Mouse (Mus musculus) forebrain, postnatal 0 days (tissue): Measurements from ENCODE around the gene Fars2. TPM values are rescaled to one million over a fixed set of nuclear protein-coding genes. Genes with fewer than 3 reads are reported as not detected.
A peak's percentile ranks its signal among the peaks of the same experiment; 100 is the strongest.

Experiments used
- ATAC-seq: fragments of 200-750 bp; cut with Nextera tagmentation; 2 replicates; pipeline ENCODE4 v1.8.0; 2017; ENCODE audit warnings: mild to moderate bottlenecking, moderate library complexity
- DNase-seq: peaks from one replicate; pipeline ENCODE4 v3.0.0-alpha.2; 2015
- H3K27ac ChIP-seq: fragments of 300-500 bp; sonication (generic); 2 replicates; pipeline ENCODE4 v1.5.1; 2014; ENCODE audit warnings: low read depth, mild to moderate bottlenecking, antibody characterized with exemption, low read length, moderate library complexity, mixed read lengths
- H3K27me3 ChIP-seq: fragments of 300-500 bp; sonication (generic); 2 replicates; pipeline ENCODE4 v1.6.1; 2014; ENCODE audit warnings: mild to moderate bottlenecking, low read length, mixed read lengths; ENCODE audit not compliant: insufficient read depth
- H3K36me3 ChIP-seq: fragments of 300-500 bp; sonication (generic); 2 replicates; pipeline ENCODE4 v1.6.1; 2014; ENCODE audit warnings: mild to moderate bottlenecking, moderate library complexity; ENCODE audit not compliant: insufficient read depth
- H3K4me1 ChIP-seq: fragments of 300-500 bp; sonication (generic); 2 replicates; pipeline ENCODE4 v1.6.1; 2014; ENCODE audit warnings: antibody characterized with exemption; ENCODE audit not compliant: insufficient read depth
- H3K4me2 ChIP-seq: fragments of 300-500 bp; sonication (generic); 2 replicates; pipeline ENCODE4 v1.6.1; 2014; ENCODE audit warnings: low read depth, mild to moderate bottlenecking, moderate library complexity
- H3K4me3 ChIP-seq: fragments of 300-500 bp; sonication (generic); 2 replicates; pipeline ENCODE4 v1.5.1; 2014; ENCODE audit warnings: low read depth, low read length, mixed read lengths
- H3K9ac ChIP-seq: fragments of 300-500 bp; sonication (generic); 2 replicates; pipeline ENCODE4 v1.6.1; 2014; ENCODE audit warnings: mild to moderate bottlenecking
- H3K9me3 ChIP-seq: fragments of 300-500 bp; sonication (generic); 2 replicates; pipeline ENCODE4 v1.6.1; 2016; ENCODE audit warnings: low read length
- CTCF ChIP-seq: sonication (generic); IDR thresholded peaks from 2 replicates; pipeline ENCODE4 v1.5.1; 2016; ENCODE audit warnings: antibody characterized with exemption, control low read depth, low read depth
- WGBS: fragments of 180-500 bp; shearing (Covaris S2); extraction: QIAGEN DNeasy Blood & Tissue Kit; methylation state at CpG from one replicate; pipeline ENCODE4 v1.1.7; 2014; 5-methylcytosine and 5-hydroxymethylcytosine counted together
- polyA plus RNA-seq: library from polyadenylated mRNA; unstranded; fragments of >200 nt; fragmentation: Nextera tagmentation; extraction: Ambion mirVana; gene quantifications from 2 replicates; pipeline ENCODE4 v1.2.1, GENCODE M21; 2015
- total RNA-seq: library from RNA; depleted of rRNA; stranded (reverse); fragments of >200 nt; gene quantifications from 2 replicates; pipeline ENCODE4 v1.2.3, GENCODE M21; 2014

Gene Fars2
- total and polyA plus RNA-seq, 2 experiments from 2014 or later: 29.9 to 35.5 TPM

- TF ChIP-seq CTCF: no peak
- H3K4me3 ChIP-seq: no peak overlapping the region
- no peaks in the 10 kb centered on the region for H3K27me3 ChIP-seq
- no peak overlapping the region for H3K4me2 ChIP-seq
- ATAC-seq (no peak), DNase-seq (no peak)
- H3K9ac ChIP-seq: no peak overlapping the region
- H3K4me1 ChIP-seq: no peaks in the 10 kb centered on the region
- WGBS: 88% methylated on average over 4 of the region's 4 CpGs
- H3K27ac ChIP-seq: no peak overlapping the region
- H3K36me3 ChIP-seq: no peaks in the 10 kb centered on the region
- no peaks in the 10 kb centered on the region for H3K9me3 ChIP-seq
Observed at GRCm38 (mm10) chr13:36214056-36214455, 96.8 kb downstream of the Fars2 start.

GRCm38 (mm10) chr13:36216005-36216404, 98.8 kb downstream of the Fars2 start:
- Histone ChIP-seq H3K27ac (no peak overlapping the region), H3K36me3 (no peaks in the 10 kb centered on the region), H3K4me1 (no peaks in the 10 kb centered on the region), H3K4me2 (no peak overlapping the region), H3K9ac (no peak overlapping the region), H3K9me3 (no peaks in the 10 kb centered on the region), H3K4me3 (no peak overlapping the region), H3K27me3 (no peaks in the 10 kb centered on the region)
- WGBS: 87% methylated on average over 3 of the region's 3 CpGs
- TF ChIP-seq CTCF: no peak
- no peak for ATAC-seq
- no peak for DNase-seq

DNA sequence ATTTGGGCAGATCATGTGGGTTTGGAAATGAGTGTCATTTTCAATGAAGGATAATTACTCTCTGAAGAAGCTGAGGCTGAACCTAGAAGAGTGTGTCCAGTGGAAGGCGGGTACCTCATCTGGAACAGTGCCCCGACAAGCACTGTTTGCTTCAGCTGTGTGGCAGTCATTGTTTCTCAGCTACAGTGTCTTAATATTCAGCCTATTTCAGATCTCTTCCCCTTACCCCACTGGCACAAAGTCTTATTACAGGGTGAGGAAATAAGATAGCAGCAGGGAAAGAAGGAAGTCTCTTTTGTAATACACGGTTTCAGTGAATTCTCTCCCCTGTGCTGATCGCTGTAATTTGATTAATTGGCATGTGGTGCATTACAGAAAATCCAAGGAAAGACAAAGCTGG, 101.1 kb downstream of the Fars2 start:
- H3K4me3 ChIP-seq: no peak overlapping the region
- no peak overlapping the region for H3K27ac ChIP-seq
- no peaks in the 10 kb centered on the region for H3K4me1 ChIP-seq
- ATAC-seq (peak; percentile 40; the same call in 1 of the 2 replicates), DNase-seq (no peak)
- no peaks in the 10 kb centered on the region for H3K27me3 ChIP-seq
- 28% methylated on average over 4 of the region's 4 CpGs for WGBS
- H3K36me3 ChIP-seq: no peaks in the 10 kb centered on the region
- TF ChIP-seq CTCF: no peak
- no peaks in the 10 kb centered on the region for H3K9me3 ChIP-seq
- H3K9ac ChIP-seq: no peak overlapping the region
- H3K4me2 ChIP-seq: no peak overlapping the region

GRCm38 (mm10) chr13:36219506-36219905, 102.3 kb downstream of the Fars2 start:
- WGBS: 89% methylated on average over 5 of the region's 5 CpGs
- no peak overlapping the region for H3K4me3 ChIP-seq

DNA sequence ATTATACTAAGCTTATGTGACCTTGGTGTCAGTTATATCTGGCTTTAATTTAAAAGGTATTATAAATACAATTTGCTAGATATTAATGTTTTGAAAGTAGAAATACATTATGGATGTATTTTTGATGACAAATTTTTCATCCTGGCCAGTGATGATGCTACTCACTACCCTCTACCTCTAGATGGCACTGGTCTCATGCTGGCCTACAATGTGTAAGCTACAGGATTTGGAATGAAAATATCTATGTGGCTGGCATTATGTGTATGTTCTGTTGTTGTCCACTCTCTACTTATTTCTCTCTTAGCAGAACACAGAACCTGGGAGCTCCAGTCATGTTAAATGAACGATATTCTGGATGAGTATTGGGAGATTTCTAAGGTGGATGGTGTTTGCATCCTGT, 104.7 kb downstream of the Fars2 start:
- H3K9me3 ChIP-seq: no peaks in the 10 kb centered on the region
- ATAC-seq: no peak
- no peak overlapping the region for H3K27ac ChIP-seq
- 90% methylated on average over 1 of the region's 1 CpGs for WGBS
- no peaks in the 10 kb centered on the region for H3K27me3 ChIP-seq
- no peak overlapping the region for H3K4me3 ChIP-seq
- no peaks in the 10 kb centered on the region for H3K4me1 ChIP-seq
- H3K9ac ChIP-seq: no peak overlapping the region
- TF ChIP-seq CTCF: peak; percentile 68
- DNase-seq: peak; percentile 9
- no peak overlapping the region for H3K4me2 ChIP-seq
- no peaks in the 10 kb centered on the region for H3K36me3 ChIP-seq

More at GRCm38 (mm10) chr13:36219506-36219905, 102.3 kb downstream of the Fars2 start:
- no peak for TF ChIP-seq CTCF
- Histone ChIP-seq H3K4me2 (no peak overlapping the region), H3K4me1 (no peaks in the 10 kb centered on the region), H3K27ac (no peak overlapping the region), H3K9ac (no peak overlapping the region), H3K36me3 (no peaks in the 10 kb centered on the region), H3K9me3 (no peaks in the 10 kb centered on the region), H3K27me3 (no peaks in the 10 kb centered on the region)
- DNase-seq (no peak), ATAC-seq (no peak)

GRCm38 (mm10) chr13:36222721-36223120, 105.5 kb downstream of the Fars2 start:
- no peak overlapping the region for H3K4me2 ChIP-seq
- ATAC-seq (no peak), DNase-seq (no peak)
- no peaks in the 10 kb centered on the region for H3K4me1 ChIP-seq
- TF ChIP-seq CTCF: no peak
- H3K9me3 ChIP-seq: no peaks in the 10 kb centered on the region
- no peaks in the 10 kb centered on the region for H3K36me3 ChIP-seq
- no peaks in the 10 kb centered on the region for H3K27me3 ChIP-seq
- H3K27ac ChIP-seq: no peak overlapping the region
- H3K9ac ChIP-seq: no peak overlapping the region
- H3K4me3 ChIP-seq: no peak overlapping the region

DNA sequence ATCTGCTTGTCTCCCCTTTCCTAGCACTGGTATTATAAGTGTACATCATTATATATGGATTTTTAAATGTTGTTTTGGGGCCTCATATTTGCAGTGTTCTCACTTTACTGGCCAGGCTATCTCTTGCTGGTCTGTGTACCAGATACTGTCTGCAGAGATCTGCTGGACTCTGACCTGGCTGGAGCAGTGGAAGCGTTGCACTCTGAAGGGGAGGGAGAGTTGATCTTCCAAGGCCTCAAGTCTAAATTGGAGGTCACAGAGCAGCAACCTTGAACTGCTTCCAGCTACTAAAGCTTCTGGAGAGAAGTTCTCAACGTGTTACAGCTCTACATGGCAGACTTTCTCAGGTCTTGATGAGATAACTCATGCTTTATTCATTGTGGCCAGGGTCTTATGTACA, 107.2 kb downstream of the Fars2 start:
- TF ChIP-seq CTCF: no peak
- Histone ChIP-seq H3K4me1 (no peaks in the 10 kb centered on the region), H3K36me3 (no peaks in the 10 kb centered on the region), H3K27me3 (no peaks in the 10 kb centered on the region), H3K27ac (no peak overlapping the region), H3K4me3 (no peak overlapping the region), H3K9ac (no peak overlapping the region), H3K4me2 (no peak overlapping the region), H3K9me3 (no peaks in the 10 kb centered on the region)
- WGBS: 79% methylated on average over 2 of the region's 2 CpGs
- DNase-seq (no peak), ATAC-seq (no peak)

GRCm38 (mm10) chr13:36242261-36242660, 125.0 kb downstream of the Fars2 start:
- no peak overlapping the region for H3K9ac ChIP-seq
- ATAC-seq (no peak), DNase-seq (no peak)
- no peaks in the 10 kb centered on the region for H3K4me1 ChIP-seq
- TF ChIP-seq CTCF: no peak
- H3K27ac ChIP-seq: no peak overlapping the region
- H3K27me3 ChIP-seq: no peaks in the 10 kb centered on the region
- H3K36me3 ChIP-seq: no peaks in the 10 kb centered on the region
- no peak overlapping the region for H3K4me3 ChIP-seq
- WGBS: 83% methylated on average over 1 of the region's 1 CpGs
- no peaks in the 10 kb centered on the region for H3K9me3 ChIP-seq
- no peak overlapping the region for H3K4me2 ChIP-seq
